Mouse (Mus musculus) neural tube, embryonic 11.5 days (tissue): ENCODE measurements at regions not wholly inside any gene's neighbourhood (a gene's known extent, or its start where the extent isn't known, plus 50 kb on each side); places are given as distances from the start of the nearest gene placed in this dataset.
A peak's percentile ranks its signal among the peaks of the same experiment; 100 is the strongest.

ENCODE experiments used
- ATAC-seq: fragments of 200-750 bp; cut with Nextera tagmentation; 2 replicates; pipeline ENCODE4 v1.8.0; 2017; ENCODE audit warnings: moderate number of reproducible peaks, mild to moderate bottlenecking, moderate TSS enrichment, moderate library complexity; ENCODE audit not compliant: insufficient read depth, low FRiP score, low TSS enrichment
- DNase-seq: peaks from one replicate; pipeline ENCODE4 v3.0.0-alpha.2; 2015; ENCODE audit warnings: low spot score
- H3K27ac ChIP-seq: fragments of 300-500 bp; sonication (generic); 2 replicates; pipeline ENCODE4 v1.5.1; 2014; ENCODE audit warnings: low read depth, mild to moderate bottlenecking, low read length
- H3K27me3 ChIP-seq: fragments of 300-500 bp; sonication (generic); 2 replicates; pipeline ENCODE4 v1.6.1; 2014; ENCODE audit warnings: mild to moderate bottlenecking, low read length, mixed read lengths; ENCODE audit not compliant: control insufficient read depth, insufficient read depth
- H3K36me3 ChIP-seq: fragments of 300-500 bp; sonication (generic); 2 replicates; pipeline ENCODE4 v1.6.1; 2014; ENCODE audit warnings: mild to moderate bottlenecking, low read length, moderate library complexity, mixed read lengths; ENCODE audit not compliant: control insufficient read depth, insufficient read depth
- H3K4me1 ChIP-seq: fragments of 300-500 bp; sonication (generic); 2 replicates; pipeline ENCODE4 v1.6.1; 2014; ENCODE audit warnings: low read length, mixed read lengths; ENCODE audit not compliant: control insufficient read depth, insufficient read depth
- H3K4me2 ChIP-seq: fragments of 300-500 bp; sonication (generic); 2 replicates; pipeline ENCODE4 v1.6.1; 2014; ENCODE audit warnings: low read depth, mild to moderate bottlenecking, moderate library complexity
- H3K4me3 ChIP-seq: fragments of 300-500 bp; sonication (generic); 2 replicates; pipeline ENCODE4 v1.5.1; 2014; ENCODE audit warnings: low read depth, low read length
- H3K9ac ChIP-seq: fragments of 300-500 bp; sonication (generic); 2 replicates; pipeline ENCODE4 v1.6.1; 2014; ENCODE audit warnings: mild to moderate bottlenecking, low read length
- H3K9me3 ChIP-seq: fragments of 300-500 bp; sonication (generic); 2 replicates; pipeline ENCODE4 v1.6.1; 2016; ENCODE audit warnings: low read length; ENCODE audit not compliant: control insufficient read depth
- WGBS: fragments of 180-500 bp; shearing (Covaris S2); extraction: QIAGEN DNeasy Blood & Tissue Kit; methylation state at CpG from one replicate; pipeline ENCODE4 v1.1.7; 2014; 5-methylcytosine and 5-hydroxymethylcytosine counted together

GRCm38 (mm10) chr2:146631098-146631497, 119.0 kb upstream of the Ralgapa2 start:
- Histone ChIP-seq H3K27me3 (peaks cover 4% of the 10 kb centered on the region; the same call in 1 of the 2 replicates), H3K36me3 (no peaks in the 10 kb centered on the region)
- WGBS, result 68% methylated on average over 5 of the region's 5 CpGs

DNA sequence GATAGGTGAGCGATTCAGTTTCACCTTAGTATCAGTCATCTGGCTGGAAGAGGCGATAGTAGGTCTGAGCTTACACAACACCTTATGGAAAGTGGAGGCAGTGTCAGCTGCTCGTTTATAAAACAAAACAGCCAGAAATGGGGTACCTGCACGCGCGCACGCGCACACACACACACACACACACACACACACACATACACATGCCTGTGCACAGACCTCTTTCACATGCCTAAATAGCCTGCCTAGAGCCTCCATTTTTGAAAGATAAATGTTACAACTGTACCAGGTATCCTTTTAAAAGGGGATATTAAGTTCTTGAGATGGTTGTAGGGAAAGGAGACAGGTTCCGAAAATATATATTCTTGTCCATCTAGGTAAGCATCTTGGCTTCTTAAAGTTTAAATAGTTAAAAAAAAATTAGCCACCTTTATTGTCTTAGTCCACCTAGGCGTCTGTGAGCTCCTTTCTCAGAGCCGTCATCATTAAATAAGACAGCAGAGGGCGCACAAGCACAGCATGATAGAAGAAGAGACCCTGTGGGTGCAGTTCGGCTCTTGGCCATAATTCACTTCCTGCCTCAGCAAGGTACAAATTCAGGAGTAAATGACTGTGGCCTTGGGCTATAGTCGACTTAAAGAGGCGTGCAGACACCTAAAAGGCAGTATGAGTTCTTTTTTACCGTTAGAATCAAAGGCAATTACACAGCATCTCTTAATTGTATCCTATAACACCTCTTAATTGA, 121.4 kb upstream of the Ralgapa2 start:
- DNase-seq (peak; percentile 76), ATAC-seq (peak; percentile 67)
- Histone ChIP-seq H3K27me3 (peaks cover 6% of the 10 kb centered on the region), H3K4me1 (no peaks in the 10 kb centered on the region), H3K9me3 (no peaks in the 10 kb centered on the region), H3K9ac (no peak overlapping the region), H3K36me3 (no peaks in the 10 kb centered on the region), H3K4me2 (no peak overlapping the region), H3K27ac (no peak overlapping the region), H3K4me3 (no peak overlapping the region)
- 48% methylated on average over 16 of the region's 16 CpGs for WGBS

More at GRCm38 (mm10) chr2:146631098-146631497, 119.0 kb upstream of the Ralgapa2 start:
- no peak overlapping the region for H3K4me3 ChIP-seq
- no peaks in the 10 kb centered on the region for H3K4me1 ChIP-seq
- H3K9me3 ChIP-seq, result no peaks in the 10 kb centered on the region
- no peak overlapping the region for H3K9ac ChIP-seq
- no peak overlapping the region for H3K27ac ChIP-seq
- no peak for ATAC-seq
- no peak overlapping the region for H3K4me2 ChIP-seq
- no peak for DNase-seq

GRCm38 (mm10) chr2:146637573-146637972, 125.4 kb upstream of the Ralgapa2 start:
- no peak for DNase-seq
- H3K36me3 ChIP-seq, result no peaks in the 10 kb centered on the region

DNA sequence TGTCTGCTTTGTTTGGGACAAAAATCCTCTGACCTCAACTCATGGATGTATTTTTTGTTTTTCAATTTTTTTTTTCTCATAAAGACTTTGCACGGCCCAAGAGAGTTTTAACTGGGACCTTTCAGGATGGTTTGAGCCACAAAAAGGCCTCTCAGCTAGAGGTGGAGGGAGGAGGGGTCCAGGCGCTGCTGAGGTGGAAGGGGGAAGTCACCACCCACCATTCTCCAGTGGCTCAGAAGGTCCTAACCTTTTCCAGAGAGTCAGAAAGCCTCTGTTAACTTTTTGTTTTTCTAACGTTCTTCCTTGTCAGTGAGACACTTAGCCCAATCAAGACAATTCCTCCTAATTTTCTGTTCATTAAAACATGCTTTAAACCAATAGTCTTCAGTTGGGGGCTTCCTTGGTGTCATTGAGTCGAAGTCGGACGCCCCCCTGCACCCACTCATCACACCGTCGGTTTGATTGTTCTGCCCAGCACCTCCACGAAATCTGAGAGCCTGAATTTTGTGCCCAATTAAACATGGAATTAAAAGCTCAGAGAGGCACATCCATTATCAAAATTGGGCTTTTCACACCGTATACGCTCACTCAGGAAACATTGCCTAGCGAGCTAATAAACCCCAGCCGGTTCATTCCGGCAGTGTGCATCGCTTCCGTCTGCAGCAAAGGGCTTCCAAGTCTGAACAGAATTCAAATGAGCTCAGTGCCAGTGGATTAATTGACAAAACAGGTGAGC, 134.3 kb upstream of the Ralgapa2 start:
- Histone ChIP-seq H3K36me3 (no peaks in the 10 kb centered on the region), H3K9ac (no peak overlapping the region), H3K27me3 (no peaks in the 10 kb centered on the region), H3K27ac (no peak overlapping the region), H3K4me2 (no peak overlapping the region), H3K4me1 (no peaks in the 10 kb centered on the region), H3K4me3 (no peak overlapping the region), H3K9me3 (no peaks in the 10 kb centered on the region)
- peak; percentile 18 for DNase-seq
- ATAC-seq, result 0 out of 2 replicates have a peak, but pooled peaks have one; percentile 45
- WGBS, result 36% methylated on average over 16 of the region's 16 CpGs

More at GRCm38 (mm10) chr2:146637573-146637972, 125.4 kb upstream of the Ralgapa2 start:
- 74% methylated on average over 5 of the region's 5 CpGs for WGBS
- Histone ChIP-seq H3K27ac (no peak overlapping the region), H3K9ac (no peak overlapping the region), H3K4me3 (no peak overlapping the region), H3K4me2 (no peak overlapping the region), H3K4me1 (no peaks in the 10 kb centered on the region), H3K9me3 (no peaks in the 10 kb centered on the region), H3K27me3 (peaks cover 6% of the 10 kb centered on the region)
- no peak for ATAC-seq

DNA sequence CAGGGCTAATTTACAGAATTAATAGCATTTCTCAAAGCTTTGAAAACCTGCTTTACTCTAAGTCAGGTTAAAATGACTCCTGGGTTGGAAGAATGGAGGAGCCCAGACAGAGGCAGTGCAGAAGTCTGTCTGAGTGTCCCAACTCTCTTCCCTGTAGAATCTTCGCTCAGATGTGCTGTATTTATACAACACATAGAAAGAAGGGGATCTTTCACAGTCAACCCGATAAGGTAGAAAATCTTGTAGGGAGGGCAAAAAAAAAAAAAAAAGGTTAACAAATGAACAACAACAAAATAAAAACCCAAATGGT, 134.8 kb upstream of the Ralgapa2 start:
- no peak for ATAC-seq
- no peak overlapping the region for H3K4me2 ChIP-seq
- DNase-seq, result no peak
- no peaks in the 10 kb centered on the region for H3K27me3 ChIP-seq
- H3K4me3 ChIP-seq, result no peak overlapping the region
- H3K9ac ChIP-seq, result no peak overlapping the region
- WGBS, result 89% methylated on average over 2 of the region's 2 CpGs
- H3K36me3 ChIP-seq, result no peaks in the 10 kb centered on the region
- H3K4me1 ChIP-seq, result no peaks in the 10 kb centered on the region
- no peaks in the 10 kb centered on the region for H3K9me3 ChIP-seq
- H3K27ac ChIP-seq, result no peak overlapping the region

DNA sequence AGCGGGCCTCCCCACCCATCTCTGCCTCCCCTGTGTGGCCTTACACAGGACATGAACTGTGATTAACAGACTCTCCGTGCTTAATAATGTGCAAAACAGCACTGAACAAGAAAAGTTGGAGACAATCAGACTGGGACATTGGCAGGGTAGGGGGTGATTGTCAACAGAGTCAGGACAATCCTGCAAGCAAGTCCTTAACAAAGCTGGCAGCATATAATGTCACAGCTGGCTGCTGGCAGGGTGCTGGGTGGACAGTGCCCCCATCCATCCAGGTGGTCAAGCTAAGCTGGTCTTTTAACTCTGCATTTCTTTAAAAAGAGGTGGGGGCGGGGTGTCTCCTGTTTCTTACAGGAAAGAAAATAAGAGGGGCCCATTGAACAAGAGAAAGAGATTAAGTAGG, 149.2 kb upstream of the Ralgapa2 start:
- Histone ChIP-seq H3K9ac (no peak overlapping the region), H3K36me3 (no peaks in the 10 kb centered on the region), H3K4me3 (no peak overlapping the region), H3K27ac (no peak overlapping the region), H3K27me3 (no peaks in the 10 kb centered on the region), H3K4me1 (no peaks in the 10 kb centered on the region), H3K9me3 (no peaks in the 10 kb centered on the region), H3K4me2 (no peak overlapping the region)
- WGBS, result 64% methylated on average over 3 of the region's 3 CpGs
- ATAC-seq (no peak), DNase-seq (no peak)

GRCm38 (mm10) chr2:146672761-146673160, 160.6 kb upstream of the Ralgapa2 start:
- no peak for ATAC-seq
- no peaks in the 10 kb centered on the region for H3K27me3 ChIP-seq

GRCm38 (mm10) chr2:146681979-146682378, 169.8 kb upstream of the Ralgapa2 start:
- DNase-seq (no peak), ATAC-seq (no peak)
- H3K4me1 ChIP-seq, result no peaks in the 10 kb centered on the region
- WGBS, result 82% methylated on average over 3 of the region's 3 CpGs
- H3K36me3 ChIP-seq, result no peaks in the 10 kb centered on the region
- H3K27ac ChIP-seq, result no peak overlapping the region
- H3K27me3 ChIP-seq, result no peaks in the 10 kb centered on the region
- H3K4me3 ChIP-seq, result no peak overlapping the region
- H3K4me2 ChIP-seq, result no peak overlapping the region
- H3K9me3 ChIP-seq, result no peaks in the 10 kb centered on the region
- no peak overlapping the region for H3K9ac ChIP-seq

More at GRCm38 (mm10) chr2:146672761-146673160, 160.6 kb upstream of the Ralgapa2 start:
- 43% methylated on average over 2 of the region's 2 CpGs for WGBS
- H3K9ac ChIP-seq, result no peak overlapping the region
- no peak overlapping the region for H3K4me2 ChIP-seq
- H3K9me3 ChIP-seq, result no peaks in the 10 kb centered on the region
- no peaks in the 10 kb centered on the region for H3K36me3 ChIP-seq
- no peaks in the 10 kb centered on the region for H3K4me1 ChIP-seq
- no peak overlapping the region for H3K27ac ChIP-seq
- DNase-seq, result no peak
- H3K4me3 ChIP-seq, result no peak overlapping the region
